Mouse (Mus musculus) hindbrain, embryonic 14.5 days (tissue): ENCODE results near the gene Grhpr. TPM values are rescaled to one million over a fixed set of nuclear protein-coding genes. Genes with fewer than 3 reads are reported as not detected.
A peak's percentile ranks its signal among the peaks of the same experiment; 100 is the strongest.
"Not testable (repeated sequence)": the region's sequence is repeated elsewhere in the genome, so short reads cannot be mapped to it uniquely, and the experiment has no call there.

ENCODE experiments used
- ATAC-seq: fragments of 200-750 bp; cut with Nextera tagmentation; 2 replicates; pipeline ENCODE4 v1.8.0; 2017; ENCODE audit warnings: moderate number of reproducible peaks, mild to moderate bottlenecking, moderate TSS enrichment, moderate library complexity; ENCODE audit not compliant: low FRiP score
- DNase-seq: peaks from one replicate; pipeline ENCODE4 v3.0.0-alpha.2; 2015; ENCODE audit warnings: low spot score
- H3K27ac ChIP-seq: fragments of 300-500 bp; sonication (generic); 2 replicates; pipeline ENCODE4 v1.5.1; 2014; ENCODE audit warnings: mild to moderate bottlenecking, moderate library complexity
- H3K27me3 ChIP-seq: fragments of 300-500 bp; sonication (generic); 2 replicates; pipeline ENCODE4 v1.6.1; 2014; ENCODE audit warnings: mild to moderate bottlenecking, low read length, mixed read lengths; ENCODE audit not compliant: control insufficient read depth, insufficient read depth
- H3K36me3 ChIP-seq: fragments of 300-500 bp; sonication (generic); replicated peaks from 2 replicates; pipeline ENCODE4 v1.6.1; 2014; ENCODE audit not compliant: control insufficient read depth, insufficient read depth
- H3K4me1 ChIP-seq: fragments of 300-500 bp; sonication (generic); replicated peaks from 2 replicates; pipeline ENCODE4 v1.6.1; 2014; ENCODE audit warnings: antibody characterized with exemption, low read length, mixed read lengths; ENCODE audit not compliant: control insufficient read depth, insufficient read depth
- H3K4me2 ChIP-seq: fragments of 300-500 bp; sonication (generic); replicated peaks from 2 replicates; pipeline ENCODE4 v1.6.1; 2014; ENCODE audit warnings: mild to moderate bottlenecking, moderate library complexity
- H3K4me3 ChIP-seq: fragments of 300-500 bp; sonication (generic); replicated peaks from 2 replicates; pipeline ENCODE4 v1.5.1; 2014; ENCODE audit warnings: mild to moderate bottlenecking, low read length
- H3K9ac ChIP-seq: fragments of 300-500 bp; sonication (generic); 2 replicates; pipeline ENCODE4 v1.6.1; 2014
- H3K9me3 ChIP-seq: fragments of 300-500 bp; sonication (generic); 2 replicates; pipeline ENCODE4 v1.6.1; 2016; ENCODE audit warnings: low read length; ENCODE audit not compliant: control insufficient read depth
- WGBS: fragments of 180-500 bp; shearing (Covaris S2); extraction: QIAGEN DNeasy Blood & Tissue Kit; methylation state at CpG from one replicate; pipeline ENCODE4 v1.1.7; 2014; 5-methylcytosine and 5-hydroxymethylcytosine counted together
- polyA plus RNA-seq: library from polyadenylated mRNA; unstranded; fragments of >200 nt; fragmentation: Nextera tagmentation; extraction: Ambion mirVana; gene quantifications from 2 replicates; pipeline ENCODE4 v1.2.1, GENCODE M21; 2014

Grhpr gene
- polyA plus RNA-seq, 1 experiment from 2014 or later: 28.5 TPM

DNA sequence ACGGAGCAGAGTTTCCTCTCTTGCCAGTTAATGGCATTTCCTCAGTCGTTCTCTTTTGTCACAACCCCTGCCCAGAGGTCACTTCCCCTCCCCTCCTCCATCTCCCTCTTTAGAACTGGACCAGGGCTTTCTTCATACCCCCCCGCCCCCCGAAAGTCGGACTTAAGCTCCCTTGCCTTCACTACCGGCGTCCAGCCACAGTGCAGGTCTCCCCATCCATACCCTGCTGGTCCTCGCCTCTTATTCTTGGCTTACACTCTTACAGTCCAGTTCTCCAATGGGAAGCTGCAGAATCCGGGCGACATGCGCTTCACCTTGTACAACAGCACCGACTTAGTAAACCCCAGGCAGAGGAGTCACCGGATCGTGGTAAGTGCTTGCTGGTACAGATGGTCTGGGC, 37.8 kb downstream of the Grhpr start:
- Histone ChIP-seq H3K9me3 (no peaks in the 10 kb centered on the region), H3K4me3 (peak overlapping the region; percentile 78), H3K27ac (no peak overlapping the region), H3K9ac (peak overlapping the region; percentile 70), H3K36me3 (peaks cover 15% of the 10 kb centered on the region), H3K4me1 (peaks cover 20% of the 10 kb centered on the region), H3K27me3 (no peaks in the 10 kb centered on the region), H3K4me2 (peak overlapping the region; percentile 97)
- no peak for DNase-seq
- ATAC-seq: peak; percentile 18; the same call in 1 of the 2 replicates
- WGBS: 3% methylated on average over 14 of the region's 14 CpGs

DNA sequence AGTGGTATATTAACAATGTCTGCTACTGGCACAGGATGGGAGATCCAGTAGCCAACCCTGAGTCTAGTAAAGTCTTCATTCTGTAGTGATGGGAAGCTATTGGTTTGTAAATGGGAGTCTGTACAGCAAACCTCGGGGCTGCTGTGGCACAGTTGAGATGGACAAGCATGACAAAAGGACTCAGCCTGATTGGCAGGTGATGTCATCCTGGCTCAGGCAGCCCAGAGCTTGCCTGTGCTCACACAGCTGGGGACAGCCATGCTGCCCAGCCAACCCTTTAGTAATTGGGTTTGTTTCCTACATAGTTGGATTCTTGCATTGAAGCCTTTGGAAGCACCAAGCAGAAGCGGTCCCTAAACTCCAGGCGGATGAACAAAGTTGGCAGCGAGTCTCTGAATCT, 45.3 kb downstream of the Grhpr start:
- Histone ChIP-seq H3K27ac (no peak overlapping the region), H3K9me3 (no peaks in the 10 kb centered on the region), H3K36me3 (peaks cover 74% of the 10 kb centered on the region), H3K9ac (no peak overlapping the region), H3K4me2 (no peak overlapping the region), H3K27me3 (no peaks in the 10 kb centered on the region), H3K4me1 (no peaks in the 10 kb centered on the region), H3K4me3 (no peak overlapping the region)
- ATAC-seq (no peak), DNase-seq (no peak)
- 84% methylated on average over 4 of the region's 4 CpGs for WGBS

DNA sequence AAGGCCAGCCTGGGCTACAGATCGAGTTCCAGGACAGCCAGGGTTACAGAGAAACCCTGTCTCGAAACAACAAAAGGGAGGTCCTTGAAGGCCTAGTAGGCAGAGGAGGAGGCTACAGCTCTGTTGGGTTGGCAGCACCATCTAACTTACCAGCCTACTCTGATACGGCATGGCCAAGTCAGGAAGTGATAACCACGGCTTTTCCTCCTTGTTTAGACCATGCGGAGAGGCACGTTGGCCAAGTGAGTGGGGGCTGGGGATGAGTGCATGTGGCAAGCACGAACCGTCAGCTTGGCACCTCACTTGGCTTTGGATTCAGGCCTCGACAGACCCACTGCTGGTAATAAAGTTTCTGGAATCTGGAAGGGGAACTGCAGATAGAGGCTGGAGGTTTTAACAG, 51.4 kb downstream of the Grhpr start:
- Histone ChIP-seq H3K27ac (no peak overlapping the region), H3K27me3 (no peaks in the 10 kb centered on the region), H3K9ac (no peak overlapping the region), H3K9me3 (no peaks in the 10 kb centered on the region), H3K36me3 (peaks cover 82% of the 10 kb centered on the region), H3K4me2 (no peak overlapping the region), H3K4me1 (no peaks in the 10 kb centered on the region), H3K4me3 (no peak overlapping the region)
- no peak for DNase-seq
- no peak for ATAC-seq
- WGBS: 93% methylated on average over 9 of the region's 9 CpGs

DNA sequence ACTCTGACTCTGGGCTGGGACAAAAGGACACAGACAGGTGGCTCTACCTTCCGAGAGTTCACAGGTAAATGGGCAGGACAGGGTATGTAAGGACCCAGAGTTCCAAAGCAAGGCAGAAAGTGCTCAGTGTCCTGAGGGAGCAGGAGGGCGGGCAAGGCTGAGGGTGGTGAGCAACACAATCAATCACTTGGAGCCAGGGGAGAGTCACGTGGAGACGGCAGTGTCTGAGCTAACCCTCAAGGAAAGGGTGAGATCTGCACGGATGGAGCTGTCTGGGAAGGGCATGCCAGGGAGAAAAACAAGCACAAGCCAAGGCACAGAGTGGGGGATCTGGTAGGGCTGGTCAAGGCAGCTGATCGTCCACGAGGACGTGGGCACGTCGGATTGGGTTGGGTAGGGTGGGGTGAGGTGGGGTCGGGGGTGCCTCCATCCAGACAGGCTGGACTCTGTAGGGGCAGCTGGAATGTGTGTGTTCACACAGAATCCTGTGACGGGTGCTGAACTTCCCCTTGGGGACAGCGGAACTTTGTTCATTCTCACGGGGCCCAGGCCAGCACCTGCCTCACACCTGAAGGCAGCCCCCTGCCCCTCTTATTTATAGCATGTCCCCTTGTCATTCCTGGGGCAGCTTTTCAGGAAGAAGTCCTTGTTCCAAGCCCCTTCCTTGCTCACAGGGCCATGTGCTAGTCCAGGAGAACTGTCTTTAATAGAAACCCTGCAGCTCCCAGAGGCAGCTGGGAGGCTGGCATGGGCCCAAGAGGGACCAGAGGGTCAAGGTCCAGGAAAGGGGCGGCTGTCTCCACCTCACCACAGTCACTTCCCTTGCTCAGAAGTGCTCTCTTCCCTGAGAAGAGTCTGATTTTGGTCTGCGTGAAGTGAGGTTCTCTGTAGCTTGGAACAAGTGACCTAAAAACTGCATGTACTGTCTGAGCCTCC, 53.8 kb downstream of the Grhpr start:
- WGBS: 75% methylated on average over 16 of the region's 16 CpGs
- DNase-seq: no peak
- Histone ChIP-seq H3K9me3 (no peaks in the 10 kb centered on the region), H3K4me1 (no peaks in the 10 kb centered on the region), H3K27me3 (no peaks in the 10 kb centered on the region), H3K36me3 (peaks cover 78% of the 10 kb centered on the region), H3K4me3 (no peak overlapping the region), H3K27ac (no peak overlapping the region), H3K4me2 (no peak overlapping the region), H3K9ac (no peak overlapping the region)
- ATAC-seq: no peak

DNA sequence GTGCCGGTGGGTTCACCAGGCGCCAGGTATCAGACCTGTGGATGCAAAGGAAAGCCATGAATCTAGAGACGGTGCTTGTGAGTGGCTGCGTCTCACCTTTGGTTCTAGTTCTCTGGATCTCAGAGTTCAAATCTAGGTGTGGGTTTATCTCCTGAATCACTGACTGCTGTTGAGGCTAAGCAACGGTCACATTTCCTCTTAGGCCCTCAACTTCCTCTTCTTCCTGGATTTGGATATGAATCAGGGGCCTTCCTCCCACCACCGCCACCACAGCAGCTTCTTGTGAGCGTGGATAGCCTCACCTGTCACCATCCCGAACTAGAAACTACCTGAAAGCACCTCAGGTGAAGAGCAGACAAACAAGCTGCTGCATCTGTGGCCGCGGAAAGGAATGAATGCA, 54.9 kb downstream of the Grhpr start:
- H3K4me2 ChIP-seq: no peak overlapping the region
- H3K9ac ChIP-seq: no peak overlapping the region
- WGBS: 92% methylated on average over 10 of the region's 10 CpGs
- H3K27ac ChIP-seq: no peak overlapping the region
- H3K9me3 ChIP-seq: no peaks in the 10 kb centered on the region
- H3K36me3 ChIP-seq: peaks cover 80% of the 10 kb centered on the region
- no peak overlapping the region for H3K4me3 ChIP-seq
- no peaks in the 10 kb centered on the region for H3K27me3 ChIP-seq
- no peak for DNase-seq
- ATAC-seq: no peak
- no peaks in the 10 kb centered on the region for H3K4me1 ChIP-seq

DNA sequence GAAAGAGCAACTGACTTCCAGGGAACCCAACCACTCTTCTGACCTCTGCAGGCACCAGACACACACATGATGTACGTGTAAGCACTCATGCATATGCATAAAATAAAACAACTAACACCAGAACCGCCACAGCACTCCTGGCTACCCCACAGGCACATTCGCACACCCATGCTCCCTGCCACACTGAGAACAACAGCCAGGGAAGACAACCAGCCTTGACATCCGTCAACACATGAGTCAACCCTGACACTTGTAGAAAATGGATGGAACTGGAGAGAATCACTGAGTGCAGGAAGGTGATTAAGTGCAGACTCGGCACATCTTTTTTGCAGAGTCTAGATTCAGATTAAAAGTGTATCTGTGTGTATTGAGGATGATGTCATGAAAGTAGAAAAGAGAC, 55.4 kb downstream of the Grhpr start:
- ATAC-seq (no peak), DNase-seq (no peak)
- H3K4me1 ChIP-seq: no peaks in the 10 kb centered on the region
- no peak overlapping the region for H3K4me3 ChIP-seq
- WGBS: 75% methylated on average over 5 of the region's 5 CpGs
- H3K27me3 ChIP-seq: no peaks in the 10 kb centered on the region
- no peaks in the 10 kb centered on the region for H3K9me3 ChIP-seq
- H3K27ac ChIP-seq: no peak overlapping the region
- H3K36me3 ChIP-seq: peaks cover 80% of the 10 kb centered on the region
- H3K9ac ChIP-seq: no peak overlapping the region
- no peak overlapping the region for H3K4me2 ChIP-seq

DNA sequence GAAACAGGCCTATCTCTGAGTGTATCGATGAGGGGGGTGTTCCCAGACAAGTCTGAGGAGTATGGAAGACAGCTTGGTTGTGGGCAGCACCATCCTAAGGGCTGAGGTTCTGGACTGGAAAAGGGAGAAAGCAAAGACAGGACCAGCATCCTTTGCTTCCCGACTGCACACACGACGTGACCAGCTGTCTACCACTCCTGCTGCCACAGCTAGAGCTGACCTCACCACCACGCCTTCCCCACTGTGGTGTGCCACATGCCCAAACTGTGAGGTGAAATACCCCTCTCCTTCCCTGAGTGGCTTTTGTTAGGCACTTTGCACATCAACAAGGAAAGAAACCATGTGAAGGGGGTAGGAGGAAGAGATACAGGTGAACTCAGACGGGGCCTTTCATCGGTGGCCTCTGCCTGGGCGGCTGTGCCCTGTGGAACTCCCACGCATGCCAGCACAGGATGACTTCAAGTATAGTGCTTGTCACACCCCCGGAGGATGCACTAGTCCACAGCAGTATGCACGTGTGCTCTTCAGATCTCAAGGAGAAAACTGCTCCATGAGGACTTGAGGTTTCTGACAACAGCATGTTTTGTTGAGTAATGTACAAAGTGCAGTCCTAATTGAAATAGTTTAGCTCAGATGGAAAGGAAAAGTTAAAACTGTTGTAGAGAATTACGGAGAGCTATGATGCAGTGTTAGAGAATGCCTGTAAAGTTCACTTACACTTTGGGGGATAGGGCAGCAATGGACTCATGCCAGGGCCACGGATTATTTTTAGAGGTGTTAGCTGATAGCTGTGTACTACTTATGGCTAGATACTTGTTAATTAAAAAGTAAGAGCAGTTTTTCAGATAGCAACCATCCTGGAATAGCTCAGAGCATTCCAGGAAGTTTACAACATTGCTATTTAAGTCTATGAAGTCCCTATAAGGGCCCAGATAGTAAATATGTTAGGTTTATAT, 56.5 kb downstream of the Grhpr start:
- Histone ChIP-seq H3K4me3 (no peak overlapping the region), H3K9me3 (no peaks in the 10 kb centered on the region), H3K9ac (no peak overlapping the region), H3K4me1 (no peaks in the 10 kb centered on the region), H3K4me2 (no peak overlapping the region), H3K27ac (no peak overlapping the region), H3K36me3 (peaks cover 78% of the 10 kb centered on the region), H3K27me3 (no peaks in the 10 kb centered on the region)
- 92% methylated on average over 13 of the region's 13 CpGs for WGBS
- DNase-seq (no peak), ATAC-seq (no peak)

DNA sequence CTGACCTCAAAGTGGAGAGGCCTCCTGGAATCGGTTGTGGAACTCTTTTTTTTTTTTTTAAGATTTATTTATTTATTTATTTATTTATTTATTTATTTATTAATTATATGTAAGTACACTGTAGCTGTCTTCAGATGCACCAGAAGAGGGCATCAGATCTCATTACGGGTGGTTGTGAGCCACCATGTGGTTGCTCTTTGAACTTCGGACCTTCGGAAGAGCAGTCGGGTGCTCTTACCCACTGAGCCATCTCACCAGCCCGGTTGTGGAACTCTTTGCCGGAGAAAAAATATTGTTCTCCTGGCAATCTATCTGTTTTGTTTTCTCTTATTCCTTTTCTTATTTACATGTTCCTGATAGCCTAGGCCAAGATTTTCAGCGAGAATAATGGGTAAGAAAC, 57.7 kb downstream of the Grhpr start:
- H3K9me3 ChIP-seq, H3K27ac ChIP-seq, H3K4me1 ChIP-seq, H3K4me3 ChIP-seq, DNase-seq, H3K27me3 ChIP-seq, H3K9ac ChIP-seq, ATAC-seq, H3K4me2 ChIP-seq: not testable (repeated sequence)
- 61% methylated on average over 8 of the region's 8 CpGs for WGBS
- H3K36me3 ChIP-seq: peaks cover 75% of the 10 kb centered on the region

DNA sequence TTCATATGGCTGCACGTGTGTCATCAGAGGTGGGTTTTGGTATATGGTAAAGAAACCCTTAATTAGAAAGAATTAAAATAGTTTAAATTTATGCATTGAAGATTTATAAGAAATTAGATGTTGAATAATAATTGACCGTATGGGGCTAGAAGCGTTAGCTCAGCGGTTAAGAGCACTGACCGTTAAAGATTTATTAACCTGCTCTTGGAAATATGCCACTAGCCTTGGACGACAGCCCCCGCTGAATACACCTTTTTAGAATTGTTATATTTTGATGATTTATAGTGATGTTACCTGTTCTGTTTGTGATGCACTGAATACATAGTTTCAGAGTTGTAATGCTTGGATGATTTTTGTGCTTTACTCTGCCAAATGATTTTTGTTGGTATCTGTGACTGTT, 58.4 kb downstream of the Grhpr start:
- not testable (repeated sequence) for H3K27me3 ChIP-seq, H3K4me1 ChIP-seq, H3K9ac ChIP-seq, DNase-seq, ATAC-seq, H3K27ac ChIP-seq, H3K4me3 ChIP-seq, H3K4me2 ChIP-seq, H3K9me3 ChIP-seq
- WGBS: 94% methylated on average over 7 of the region's 7 CpGs
- peaks cover 75% of the 10 kb centered on the region for H3K36me3 ChIP-seq
